Comparison of ENCODE assay signal across 9 mouse cellular contexts in the genomic region with DNA sequence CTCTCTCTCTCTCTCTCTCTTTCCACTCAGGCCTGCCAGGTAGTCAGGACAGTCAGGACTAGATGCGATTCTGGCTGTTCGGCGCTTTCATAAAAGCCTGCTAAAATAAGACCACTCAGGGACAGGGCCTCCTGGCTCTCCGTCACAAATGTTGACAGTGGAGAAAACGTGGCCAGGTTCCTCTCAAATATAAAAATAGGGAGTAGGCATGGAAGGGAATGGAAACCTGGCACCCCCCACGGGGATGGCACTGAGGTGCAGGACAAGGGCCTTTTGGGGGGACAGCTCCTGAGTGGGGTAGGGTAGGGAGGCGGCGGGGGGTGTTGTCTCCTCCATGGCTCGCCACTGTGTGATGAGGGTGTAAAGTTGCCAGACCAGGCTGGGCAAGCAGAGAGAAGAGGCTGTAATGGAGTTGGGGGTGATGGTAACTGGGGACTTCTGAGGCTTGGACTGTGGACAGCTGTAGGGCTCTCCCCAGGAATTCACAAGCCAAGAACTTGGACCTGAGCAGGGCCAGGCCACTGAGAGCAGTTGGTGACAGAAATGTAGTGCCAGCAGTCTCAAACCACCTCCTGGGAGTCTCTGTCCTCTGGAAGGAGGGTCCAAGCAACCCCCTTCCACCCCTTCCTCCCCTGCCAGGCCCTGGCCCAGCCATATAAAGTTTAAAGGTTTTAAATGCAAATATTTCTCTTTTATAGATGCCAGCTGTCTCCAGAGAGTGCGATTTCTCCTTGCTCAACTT. TPM values are rescaled to one million over a fixed set of nuclear protein-coding genes. Genes with fewer than 3 reads are reported as not detected.
DNase-seq lines count a peak whose midpoint lies in the region; ATAC-seq lines count a peak whose summit lies in the region.
"Had no signal": no experiment of that assay in that cellular context is flagged by ENCODE, and none has a peak within 500 bp of the region (broad histone marks: within the 10 kb centered on the region; RNA-seq: fewer than 3 reads in every experiment).

No protein-coding gene starts in this region.

- ATAC-seq in megakaryocyte, adult 5-6 weeks (ENCODE audit: poor library complexity, severe bottlenecking): no peak
- ATAC-seq in heart, embryonic 13.5 days (ENCODE audit: extremely low read depth, insufficient number of reproducible peaks, low FRiP score, low TSS enrichment): no peak
- no peak for ATAC-seq in limb, embryonic 15.5 days (ENCODE audit: insufficient number of reproducible peaks, low FRiP score, low TSS enrichment, low read depth)
- ATAC-seq in stomach, embryonic 15.5 days (ENCODE audit: insufficient read depth, low FRiP score, low read depth): no peak

- no peaks in the 10 kb centered on the region for H3K27me3 ChIP-seq in megakaryocyte, embryonic 14.5 days (replicated peaks)
- 0 out of 2 replicates have a peak, but pooled peaks cover 3% of the 10 kb centered on the region for H3K27me3 ChIP-seq in heart, embryonic 13.5 days (replicated peaks)
- H3K27me3 ChIP-seq in limb, embryonic 15.5 days: peaks cover 9% of the 10 kb centered on the region
- no peaks in the 10 kb centered on the region for H3K27me3 ChIP-seq in stomach, embryonic 15.5 days (replicated peaks)

- DNase-seq in MN1 (ENCODE audit: low spot score): no peak
- no peak for DNase-seq in embryo, embryonic 10 days (ENCODE audit: low spot score)
- DNase-seq in lung, postnatal 14 days: no peak
- DNase-seq: kidney, postnatal 25 days had no signal

- H3K27ac ChIP-seq in heart, embryonic 13.5 days (replicated peaks): peak overlapping the region; percentile 93
- peak overlapping the region; percentile 47; the same call in 1 of the 2 replicates for H3K27ac ChIP-seq in limb, embryonic 15.5 days
- peak overlapping the region; percentile 73 for H3K27ac ChIP-seq in stomach, embryonic 15.5 days

- H3K4me3 ChIP-seq in megakaryocyte, embryonic 14.5 days (replicated peaks): peak overlapping the region; percentile 86
- H3K4me3 ChIP-seq in heart, embryonic 13.5 days: no peak overlapping the region
- no peak overlapping the region for H3K4me3 ChIP-seq in limb, embryonic 15.5 days
- no peak overlapping the region for H3K4me3 ChIP-seq in stomach, embryonic 15.5 days (replicated peaks)

- peaks cover 65% of the 10 kb centered on the region for H3K36me3 ChIP-seq in megakaryocyte, embryonic 14.5 days (replicated peaks; ENCODE audit: low read length)
- H3K36me3 ChIP-seq in heart, embryonic 13.5 days: no peaks in the 10 kb centered on the region
- H3K36me3 ChIP-seq in limb, embryonic 15.5 days: no peaks in the 10 kb centered on the region
- no peaks in the 10 kb centered on the region for H3K36me3 ChIP-seq in stomach, embryonic 15.5 days

- H3K9me3 ChIP-seq in megakaryocyte, embryonic 14.5 days: no peaks in the 10 kb centered on the region
- H3K9me3 ChIP-seq in heart, embryonic 13.5 days: no peaks in the 10 kb centered on the region
- H3K9me3 ChIP-seq in limb, embryonic 15.5 days: no peaks in the 10 kb centered on the region
- no peaks in the 10 kb centered on the region for H3K9me3 ChIP-seq in stomach, embryonic 15.5 days

- WGBS in heart, embryonic 13.5 days: 30% methylated on average over 10 of the region's 10 CpGs
- WGBS in limb, embryonic 15.5 days: 47% methylated on average over 10 of the region's 10 CpGs
- 68% methylated on average over 10 of the region's 10 CpGs for WGBS in stomach, embryonic 15.5 days

- peak overlapping the region; percentile 75 for H3K9ac ChIP-seq in heart, embryonic 13.5 days
- no peak overlapping the region for H3K9ac ChIP-seq in limb, embryonic 15.5 days
- no peak overlapping the region for H3K9ac ChIP-seq in stomach, embryonic 15.5 days

- peaks cover 89% of the 10 kb centered on the region for H3K4me1 ChIP-seq in megakaryocyte, embryonic 14.5 days
- peaks cover 85% of the 10 kb centered on the region for H3K4me1 ChIP-seq in heart, embryonic 13.5 days
- peaks cover 80% of the 10 kb centered on the region for H3K4me1 ChIP-seq in limb, embryonic 15.5 days
- H3K4me1 ChIP-seq in stomach, embryonic 15.5 days: peaks cover 68% of the 10 kb centered on the region

- H3K4me2 ChIP-seq in heart, embryonic 13.5 days: peak overlapping the region; percentile 62
- H3K4me2 ChIP-seq in limb, embryonic 15.5 days: peak overlapping the region; percentile 37; the same call in 1 of the 2 replicates
- 0 out of 2 replicates have a peak overlapping the region, but pooled peaks have one; percentile 13 for H3K4me2 ChIP-seq in stomach, embryonic 15.5 days

RNA-seq across cellular contexts. Expression of gene Gins2, which starts 57.2 kb away (rescaled TPM):
- 8.3 and 35.4 TPM in 2 replicates for polyA plus RNA-seq in megakaryocyte, embryonic 14.5 days (2012; ENCODE audit: insufficient read depth, low replicate concordance)
- 28.3 and 31.8 TPM in 2 replicates for total RNA-seq in megakaryocyte, adult 5-6 weeks (2015)
- 23.2 and 28.9 TPM in 2 replicates for total RNA-seq in megakaryocyte, adult 5-6 weeks (2017)
- 79.8 and 80.4 TPM in 2 replicates for polyA plus RNA-seq in heart, embryonic 13.5 days (2015; fragmentation: Nextera tagmentation; extraction: Ambion mirVana)
- polyA plus RNA-seq in limb, embryonic 15.5 days (2015; fragmentation: Nextera tagmentation; extraction: Ambion mirVana): 81.4 and 85.2 TPM in 2 replicates
- polyA plus RNA-seq in stomach, embryonic 15.5 days (2015; fragmentation: Nextera tagmentation; extraction: Ambion mirVana): 88.1 and 94.7 TPM in 2 replicates
